In the genomic region with DNA sequence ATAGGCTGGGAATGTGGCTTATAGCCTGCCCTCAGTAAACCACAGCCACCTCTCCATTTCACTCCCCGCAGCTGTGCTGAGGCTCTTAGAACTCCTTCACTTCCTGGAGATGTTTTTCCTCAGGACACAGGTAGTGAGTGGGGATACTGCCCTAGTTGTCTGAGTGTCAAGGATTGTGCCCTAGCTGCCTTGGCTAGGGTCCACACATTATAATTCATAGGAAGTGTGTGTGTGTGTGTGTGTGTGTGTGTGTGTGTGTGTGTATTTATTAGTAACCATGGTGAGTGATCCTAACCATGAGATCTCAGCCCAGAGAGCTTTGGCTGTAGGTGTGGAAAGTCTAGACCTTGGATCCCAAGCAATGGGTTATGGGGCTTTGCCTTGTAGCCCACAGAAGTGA, we compare ENCODE assay signal across 13 mouse cellular contexts.
DNase-seq lines count a peak whose midpoint lies in the region; ATAC-seq lines count a peak whose summit lies in the region.
"Had no signal": no experiment of that assay in that cellular context is flagged by ENCODE, and none has a peak within 500 bp of the region (broad histone marks: within the 10 kb centered on the region; RNA-seq: fewer than 3 reads in every experiment).

No protein-coding gene starts in this region.

- H3K27me3 ChIP-seq in hindbrain, embryonic 10.5 days (ENCODE audit: insufficient read depth, poor library complexity, severe bottlenecking): no peaks in the 10 kb centered on the region
- H3K27me3 ChIP-seq in hindbrain, embryonic 16.5 days (replicated peaks; ENCODE audit: control insufficient read depth, insufficient read depth, low read length): no peaks in the 10 kb centered on the region
- no peaks in the 10 kb centered on the region for H3K27me3 ChIP-seq in midbrain, embryonic 11.5 days (ENCODE audit: control insufficient read depth, insufficient read depth, low read length)
- H3K27me3 ChIP-seq in midbrain, embryonic 13.5 days: no peaks in the 10 kb centered on the region
- no peaks in the 10 kb centered on the region for H3K27me3 ChIP-seq in limb, embryonic 10.5 days (ENCODE audit: low read depth, poor library complexity, severe bottlenecking)
- H3K27me3 ChIP-seq in stomach, embryonic 16.5 days (ENCODE audit: control insufficient read depth, insufficient read depth, low read length): no peaks in the 10 kb centered on the region

- H3K27ac ChIP-seq in hindbrain, embryonic 10.5 days: peak overlapping the region; percentile 53; the same call in 1 of the 2 replicates
- no peak overlapping the region for H3K27ac ChIP-seq in hindbrain, embryonic 16.5 days (ENCODE audit: low read depth, low read length)
- no peak overlapping the region for H3K27ac ChIP-seq in midbrain, embryonic 11.5 days (ENCODE audit: low read depth, low read length)
- no peak overlapping the region for H3K27ac ChIP-seq in midbrain, embryonic 13.5 days
- peak overlapping the region; percentile 75; the same call in 1 of the 2 replicates for H3K27ac ChIP-seq in limb, embryonic 10.5 days
- peak overlapping the region; percentile 44; the same call in 1 of the 2 replicates for H3K27ac ChIP-seq in stomach, embryonic 16.5 days (ENCODE audit: low read length)

- H3K4me2 ChIP-seq in hindbrain, embryonic 16.5 days (ENCODE audit: low read length): no peak overlapping the region
- no peak overlapping the region for H3K4me2 ChIP-seq in midbrain, embryonic 11.5 days
- no peak overlapping the region for H3K4me2 ChIP-seq in midbrain, embryonic 13.5 days (replicated peaks)
- no peak overlapping the region for H3K4me2 ChIP-seq in stomach, embryonic 16.5 days (ENCODE audit: low read depth, low read length)

- no peak for DNase-seq in hindbrain, embryonic 10.5 days (ENCODE audit: low spot score)
- DNase-seq in midbrain, embryonic 11.5 days (ENCODE audit: low spot score, missing footprints): peak; percentile 26
- DNase-seq in limb, embryonic 10.5 days (ENCODE audit: low spot score): no peak
- DNase-seq in layer of hippocampus, adult 9-11 months: no peak
- DNase-seq: cerebellum, adult 2 months; embryo, embryonic 11 days; right cerebral cortex, postnatal 4 days; thymus, adult 2 months had no signal

- no peak for ATAC-seq in hindbrain, embryonic 16.5 days
- ATAC-seq in midbrain, embryonic 11.5 days (ENCODE audit: low FRiP score): no peak
- ATAC-seq in midbrain, embryonic 13.5 days: no peak
- 0 out of 2 replicates have a peak, but pooled peaks have one; percentile 4 for ATAC-seq in stomach, embryonic 16.5 days (ENCODE audit: insufficient read depth, low FRiP score)
- ATAC-seq: forebrain, embryonic 14.5 days; inflammation-experienced regulatory T-cells, adult 6 months had no signal

- WGBS in hindbrain, embryonic 10.5 days: 89% methylated on average over 1 of the region's 1 CpGs
- 95% methylated on average over 1 of the region's 1 CpGs for WGBS in hindbrain, embryonic 16.5 days
- WGBS in midbrain, embryonic 11.5 days: 79% methylated on average over 1 of the region's 1 CpGs
- WGBS in midbrain, embryonic 13.5 days: 83% methylated on average over 1 of the region's 1 CpGs
- 95% methylated on average over 1 of the region's 1 CpGs for WGBS in limb, embryonic 10.5 days
- WGBS in stomach, embryonic 16.5 days: 79% methylated on average over 1 of the region's 1 CpGs

- no peak overlapping the region for H3K4me3 ChIP-seq in hindbrain, embryonic 10.5 days
- no peak overlapping the region for H3K4me3 ChIP-seq in hindbrain, embryonic 16.5 days (ENCODE audit: low read length)
- no peak overlapping the region for H3K4me3 ChIP-seq in midbrain, embryonic 11.5 days (ENCODE audit: low read depth, low read length)
- no peak overlapping the region for H3K4me3 ChIP-seq in midbrain, embryonic 13.5 days (replicated peaks)
- no peak overlapping the region for H3K4me3 ChIP-seq in limb, embryonic 10.5 days
- no peak overlapping the region for H3K4me3 ChIP-seq in stomach, embryonic 16.5 days (replicated peaks; ENCODE audit: low read length)

- peaks cover 17% of the 10 kb centered on the region for H3K4me1 ChIP-seq in hindbrain, embryonic 10.5 days (replicated peaks)
- no peaks in the 10 kb centered on the region for H3K4me1 ChIP-seq in hindbrain, embryonic 16.5 days (ENCODE audit: control insufficient read depth, insufficient read depth, low read depth, low read length)
- H3K4me1 ChIP-seq in midbrain, embryonic 11.5 days (ENCODE audit: control insufficient read depth, insufficient read depth, low read length): no peaks in the 10 kb centered on the region
- no peaks in the 10 kb centered on the region for H3K4me1 ChIP-seq in midbrain, embryonic 13.5 days (replicated peaks)
- peaks cover 12% of the 10 kb centered on the region for H3K4me1 ChIP-seq in limb, embryonic 10.5 days
- peaks cover 10% of the 10 kb centered on the region; the same call in 1 of the 2 replicates for H3K4me1 ChIP-seq in stomach, embryonic 16.5 days (ENCODE audit: control insufficient read depth, insufficient read depth, low read length)

- no peaks in the 10 kb centered on the region for H3K36me3 ChIP-seq in hindbrain, embryonic 10.5 days
- H3K36me3 ChIP-seq in hindbrain, embryonic 16.5 days (ENCODE audit: control insufficient read depth, insufficient read depth, low read length): no peaks in the 10 kb centered on the region
- no peaks in the 10 kb centered on the region for H3K36me3 ChIP-seq in midbrain, embryonic 11.5 days (ENCODE audit: control insufficient read depth, insufficient read depth, low read length)
- H3K36me3 ChIP-seq in midbrain, embryonic 13.5 days: no peaks in the 10 kb centered on the region
- H3K36me3 ChIP-seq in limb, embryonic 10.5 days: no peaks in the 10 kb centered on the region
- H3K36me3 ChIP-seq in stomach, embryonic 16.5 days (ENCODE audit: control insufficient read depth, insufficient read depth, low read length): no peaks in the 10 kb centered on the region

- H3K9ac ChIP-seq in hindbrain, embryonic 16.5 days (ENCODE audit: low read depth, low read length): no peak overlapping the region
- H3K9ac ChIP-seq in midbrain, embryonic 11.5 days (ENCODE audit: low read length): no peak overlapping the region
- H3K9ac ChIP-seq in midbrain, embryonic 13.5 days (replicated peaks): no peak overlapping the region
- H3K9ac ChIP-seq in stomach, embryonic 16.5 days (ENCODE audit: low read length): no peak overlapping the region

- no peaks in the 10 kb centered on the region for H3K9me3 ChIP-seq in hindbrain, embryonic 10.5 days
- no peaks in the 10 kb centered on the region for H3K9me3 ChIP-seq in hindbrain, embryonic 16.5 days (ENCODE audit: control insufficient read depth, low read length)
- H3K9me3 ChIP-seq in midbrain, embryonic 11.5 days (ENCODE audit: control insufficient read depth, low read length): no peaks in the 10 kb centered on the region
- H3K9me3 ChIP-seq in midbrain, embryonic 13.5 days: no peaks in the 10 kb centered on the region
- no peaks in the 10 kb centered on the region for H3K9me3 ChIP-seq in limb, embryonic 10.5 days (replicated peaks)
- no peaks in the 10 kb centered on the region for H3K9me3 ChIP-seq in stomach, embryonic 16.5 days (replicated peaks; ENCODE audit: control insufficient read depth, low read length)

Comparison
In these comparisons a context has a peak if more than half of its experiments do, and no peak if none do; other contexts are left out.
1. H3K27ac ChIP-seq: peak in hindbrain, embryonic 10.5 days (single experiment), limb, embryonic 10.5 days (single experiment) and stomach, embryonic 16.5 days (single experiment); none in hindbrain, embryonic 16.5 days (single experiment), midbrain, embryonic 11.5 days (single experiment) and midbrain, embryonic 13.5 days (single experiment).